Mouse (Mus musculus): ENCODE data around the gene Nr1h3. TPM values are rescaled to one million over a fixed set of nuclear protein-coding genes. Genes with fewer than 3 reads are reported as not detected.

The Nr1h3 gene
- polyA plus RNA-seq, 1 experiment from 2014 or later = 3.5 TPM

DNA sequence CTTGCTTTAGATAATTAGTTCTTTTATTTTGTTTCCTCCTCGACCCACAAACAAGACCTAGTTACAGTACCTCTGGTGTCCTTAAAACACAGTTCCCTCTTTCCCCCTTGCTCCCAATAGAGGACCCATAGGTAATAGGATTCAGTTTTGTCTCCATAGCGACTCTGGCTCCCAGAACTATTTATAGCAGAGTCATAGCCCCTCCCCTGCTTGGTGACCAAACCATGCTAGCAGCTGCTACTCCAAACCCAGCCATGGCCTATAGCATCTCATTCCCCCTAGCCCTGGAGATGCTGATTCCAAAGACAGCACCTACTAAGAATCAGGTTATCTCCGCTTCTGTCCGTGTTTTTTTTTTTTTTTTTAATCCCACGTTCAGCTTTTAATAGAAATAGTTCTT is 21.9 kb downstream of the Nr1h3 start:
- ATAC-seq (ENCODE audit: insufficient read depth, low FRiP score) = no peak
- Histone ChIP-seq H3K27ac (ENCODE audit: low read length) (no peak overlapping the region), H3K4me2 (ENCODE audit: low read depth, low read length) (no peak overlapping the region), H3K9ac (ENCODE audit: low read length) (no peak overlapping the region), H3K27me3 (ENCODE audit: control insufficient read depth, insufficient read depth, low read length) (no peaks in the 10 kb centered on the region), H3K36me3 (ENCODE audit: control insufficient read depth, insufficient read depth, low read length) (no peaks in the 10 kb centered on the region), H3K9me3 (replicated peaks; ENCODE audit: control insufficient read depth, low read length) (no peaks in the 10 kb centered on the region), H3K4me1 (ENCODE audit: control insufficient read depth, insufficient read depth, low read length) (peaks cover 10% of the 10 kb centered on the region; the same call in 1 of the 2 replicates), H3K4me3 (replicated peaks; ENCODE audit: low read length) (no peak overlapping the region)
- 68% methylated on average over 5 of the region's 5 CpGs for WGBS

DNA sequence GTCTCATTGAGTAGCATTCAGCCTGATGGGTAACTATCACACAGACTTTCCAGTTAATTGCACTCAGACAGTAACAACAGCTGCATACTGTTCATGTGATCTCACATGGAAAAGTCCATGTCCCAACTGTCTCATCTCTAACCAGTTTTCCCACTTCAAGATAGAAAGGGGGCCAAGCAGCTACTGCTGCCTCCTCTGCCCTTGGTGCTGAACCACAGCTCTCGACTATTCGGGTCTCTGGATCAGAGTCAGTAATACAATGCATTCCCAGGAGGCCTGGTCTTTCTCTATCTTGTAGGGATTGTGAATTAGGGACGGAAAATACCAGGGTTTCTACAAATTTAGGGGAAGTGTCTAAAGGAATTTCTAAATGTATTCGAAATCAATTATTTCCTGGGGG is 22.8 kb downstream of the Nr1h3 start:
- no peak for ATAC-seq (ENCODE audit: insufficient read depth, low FRiP score)
- H3K4me2 ChIP-seq (ENCODE audit: low read depth, low read length) = no peak overlapping the region
- 47% methylated on average over 4 of the region's 4 CpGs for WGBS

DNA sequence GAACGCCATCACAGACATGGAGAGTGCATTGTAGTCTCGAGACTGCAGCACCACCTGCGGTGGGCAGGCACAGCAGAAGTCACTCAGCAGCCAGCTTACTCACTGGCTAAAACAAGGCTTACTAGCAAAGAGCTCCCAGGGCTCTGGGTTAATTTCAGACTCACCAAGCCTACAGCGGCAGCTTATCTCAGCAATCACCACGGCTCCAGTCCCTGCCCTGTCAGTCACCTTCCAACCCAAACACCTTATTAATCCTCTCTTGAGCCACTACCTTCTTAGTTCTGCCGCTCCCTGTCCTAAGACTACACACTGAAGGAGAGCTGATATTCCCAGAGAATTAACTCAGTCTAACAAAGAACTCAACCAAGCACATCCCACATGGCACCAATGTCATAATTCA is 26.4 kb downstream of the Nr1h3 start:
- no peak overlapping the region for H3K9ac ChIP-seq (ENCODE audit: low read length)
- no peak overlapping the region for H3K4me3 ChIP-seq (replicated peaks; ENCODE audit: low read length)
- H3K36me3 ChIP-seq (ENCODE audit: control insufficient read depth, insufficient read depth, low read length) = no peaks in the 10 kb centered on the region
- no peak overlapping the region for H3K27ac ChIP-seq (ENCODE audit: low read length)
- 68% methylated on average over 6 of the region's 6 CpGs for WGBS
- no peak overlapping the region for H3K4me2 ChIP-seq (ENCODE audit: low read depth, low read length)
- H3K27me3 ChIP-seq (ENCODE audit: control insufficient read depth, insufficient read depth, low read length) = no peaks in the 10 kb centered on the region
- H3K4me1 ChIP-seq (ENCODE audit: control insufficient read depth, insufficient read depth, low read length) = no peaks in the 10 kb centered on the region
- ATAC-seq (ENCODE audit: insufficient read depth, low FRiP score) = peak; percentile 58; the same call in 1 of the 2 replicates
- no peaks in the 10 kb centered on the region for H3K9me3 ChIP-seq (replicated peaks; ENCODE audit: control insufficient read depth, low read length)

More for the DNA sequence above, 22.8 kb downstream of the Nr1h3 start:
- Histone ChIP-seq H3K36me3 (ENCODE audit: control insufficient read depth, insufficient read depth, low read length) (no peaks in the 10 kb centered on the region), H3K4me1 (ENCODE audit: control insufficient read depth, insufficient read depth, low read length) (peaks cover 10% of the 10 kb centered on the region; the same call in 1 of the 2 replicates), H3K9me3 (replicated peaks; ENCODE audit: control insufficient read depth, low read length) (no peaks in the 10 kb centered on the region), H3K4me3 (replicated peaks; ENCODE audit: low read length) (no peak overlapping the region), H3K9ac (ENCODE audit: low read length) (no peak overlapping the region), H3K27ac (ENCODE audit: low read length) (no peak overlapping the region), H3K27me3 (ENCODE audit: control insufficient read depth, insufficient read depth, low read length) (no peaks in the 10 kb centered on the region)

DNA sequence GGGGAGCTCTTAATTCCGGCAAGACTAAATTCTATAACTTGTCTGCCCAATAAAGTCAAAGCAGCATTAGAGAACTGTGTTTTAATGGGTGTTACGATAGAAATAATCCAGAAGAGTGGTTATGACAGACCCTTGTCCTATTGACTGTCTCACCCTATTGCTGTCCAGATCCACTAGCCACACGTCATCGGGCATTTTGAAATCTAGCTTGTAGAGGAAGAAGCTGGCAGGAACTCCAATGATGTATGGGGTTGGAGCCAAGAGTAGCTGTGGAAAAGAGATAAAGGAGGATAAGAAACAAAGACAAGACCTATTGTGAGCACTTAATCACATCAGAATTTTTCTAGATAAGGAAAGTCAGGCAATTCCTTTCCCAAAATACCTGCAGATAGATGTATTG is 27.1 kb downstream of the Nr1h3 start:
- no peaks in the 10 kb centered on the region for H3K27me3 ChIP-seq (ENCODE audit: control insufficient read depth, insufficient read depth, low read length)
- H3K4me3 ChIP-seq (replicated peaks; ENCODE audit: low read length) = no peak overlapping the region
- no peak overlapping the region for H3K9ac ChIP-seq (ENCODE audit: low read length)
- H3K4me1 ChIP-seq (ENCODE audit: control insufficient read depth, insufficient read depth, low read length) = no peaks in the 10 kb centered on the region
- no peak for ATAC-seq (ENCODE audit: insufficient read depth, low FRiP score)
- H3K9me3 ChIP-seq (replicated peaks; ENCODE audit: control insufficient read depth, low read length) = no peaks in the 10 kb centered on the region
- WGBS = 90% methylated on average over 4 of the region's 4 CpGs
- no peaks in the 10 kb centered on the region for H3K36me3 ChIP-seq (ENCODE audit: control insufficient read depth, insufficient read depth, low read length)
- H3K4me2 ChIP-seq (ENCODE audit: low read depth, low read length) = no peak overlapping the region
- H3K27ac ChIP-seq (ENCODE audit: low read length) = no peak overlapping the region

GRCm38 (mm10) chr2:91169587-91170322 is 32.9 kb downstream of the Nr1h3 start:
- 81% methylated on average over 25 of the region's 25 CpGs for WGBS
- H3K36me3 ChIP-seq (ENCODE audit: control insufficient read depth, insufficient read depth, low read length) = 0 out of 2 replicates have a peak, but pooled peaks cover 8% of the 10 kb centered on the region
- ATAC-seq (ENCODE audit: insufficient read depth, low FRiP score) = no peak
- H3K4me2 ChIP-seq (ENCODE audit: low read depth, low read length) = no peak overlapping the region
- H3K9ac ChIP-seq (ENCODE audit: low read length) = no peak overlapping the region
- no peaks in the 10 kb centered on the region for H3K27me3 ChIP-seq (ENCODE audit: control insufficient read depth, insufficient read depth, low read length)
- no peaks in the 10 kb centered on the region for H3K4me1 ChIP-seq (ENCODE audit: control insufficient read depth, insufficient read depth, low read length)
- no peaks in the 10 kb centered on the region for H3K9me3 ChIP-seq (replicated peaks; ENCODE audit: control insufficient read depth, low read length)
- H3K4me3 ChIP-seq (replicated peaks; ENCODE audit: low read length) = no peak overlapping the region
- H3K27ac ChIP-seq (ENCODE audit: low read length) = no peak overlapping the region

- WGBS = 60% methylated on average over 4 of the region's 4 CpGs
- Histone ChIP-seq H3K9me3 (replicated peaks; ENCODE audit: control insufficient read depth, low read length) (no peaks in the 10 kb centered on the region), H3K4me1 (ENCODE audit: control insufficient read depth, insufficient read depth, low read length) (no peaks in the 10 kb centered on the region), H3K9ac (ENCODE audit: low read length) (no peak overlapping the region), H3K27ac (ENCODE audit: low read length) (no peak overlapping the region), H3K4me3 (replicated peaks; ENCODE audit: low read length) (no peak overlapping the region), H3K36me3 (ENCODE audit: control insufficient read depth, insufficient read depth, low read length) (0 out of 2 replicates have a peak, but pooled peaks cover 8% of the 10 kb centered on the region), H3K27me3 (ENCODE audit: control insufficient read depth, insufficient read depth, low read length) (no peaks in the 10 kb centered on the region), H3K4me2 (ENCODE audit: low read depth, low read length) (no peak overlapping the region)
- ATAC-seq (ENCODE audit: insufficient read depth, low FRiP score) = 0 out of 2 replicates have a peak, but pooled peaks have one; percentile 17
Measured at GRCm38 (mm10) chr2:91167629-91168028, 35.0 kb downstream of the Nr1h3 start.

DNA sequence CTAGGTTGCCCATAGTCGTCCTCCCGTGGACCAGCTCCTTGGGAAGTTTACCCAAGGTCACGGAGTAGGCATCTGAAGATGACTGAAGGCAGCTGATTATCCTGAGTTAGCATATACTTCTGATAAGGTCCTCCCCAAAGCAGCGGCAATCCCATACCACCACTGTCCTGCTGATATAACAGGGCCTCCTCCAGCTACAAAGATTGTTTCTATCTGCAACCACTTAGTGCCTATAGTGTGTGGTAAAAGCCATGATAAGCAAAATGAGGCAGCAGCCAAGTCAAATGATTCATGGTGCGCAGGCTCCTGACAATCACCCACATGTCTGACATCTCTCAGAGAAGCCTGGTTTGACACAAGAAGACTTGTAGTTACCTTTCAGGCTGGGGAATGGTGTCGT is 37.6 kb downstream of the Nr1h3 start:
- Histone ChIP-seq H3K4me1 (ENCODE audit: control insufficient read depth, insufficient read depth, low read length) (no peaks in the 10 kb centered on the region), H3K27ac (ENCODE audit: low read length) (no peak overlapping the region), H3K36me3 (ENCODE audit: control insufficient read depth, insufficient read depth, low read length) (0 out of 2 replicates have a peak, but pooled peaks cover 8% of the 10 kb centered on the region), H3K9ac (ENCODE audit: low read length) (no peak overlapping the region), H3K27me3 (ENCODE audit: control insufficient read depth, insufficient read depth, low read length) (no peaks in the 10 kb centered on the region), H3K4me3 (replicated peaks; ENCODE audit: low read length) (no peak overlapping the region), H3K4me2 (ENCODE audit: low read depth, low read length) (no peak overlapping the region), H3K9me3 (replicated peaks; ENCODE audit: control insufficient read depth, low read length) (no peaks in the 10 kb centered on the region)
- 81% methylated on average over 6 of the region's 6 CpGs for WGBS
- no peak for ATAC-seq (ENCODE audit: insufficient read depth, low FRiP score)

GRCm38 (mm10) chr2:91163532-91163931 is 39.1 kb downstream of the Nr1h3 start:
- ATAC-seq (ENCODE audit: insufficient read depth, low FRiP score) = no peak
- H3K27ac ChIP-seq (ENCODE audit: low read length) = no peak overlapping the region
- H3K27me3 ChIP-seq (ENCODE audit: control insufficient read depth, insufficient read depth, low read length) = no peaks in the 10 kb centered on the region
- H3K4me2 ChIP-seq (ENCODE audit: low read depth, low read length) = no peak overlapping the region
- 82% methylated on average over 5 of the region's 5 CpGs for WGBS
- no peaks in the 10 kb centered on the region for H3K9me3 ChIP-seq (replicated peaks; ENCODE audit: control insufficient read depth, low read length)
- no peak overlapping the region for H3K4me3 ChIP-seq (replicated peaks; ENCODE audit: low read length)
- H3K36me3 ChIP-seq (ENCODE audit: control insufficient read depth, insufficient read depth, low read length) = 0 out of 2 replicates have a peak, but pooled peaks cover 8% of the 10 kb centered on the region
- no peak overlapping the region for H3K9ac ChIP-seq (ENCODE audit: low read length)
- H3K4me1 ChIP-seq (ENCODE audit: control insufficient read depth, insufficient read depth, low read length) = no peaks in the 10 kb centered on the region

DNA sequence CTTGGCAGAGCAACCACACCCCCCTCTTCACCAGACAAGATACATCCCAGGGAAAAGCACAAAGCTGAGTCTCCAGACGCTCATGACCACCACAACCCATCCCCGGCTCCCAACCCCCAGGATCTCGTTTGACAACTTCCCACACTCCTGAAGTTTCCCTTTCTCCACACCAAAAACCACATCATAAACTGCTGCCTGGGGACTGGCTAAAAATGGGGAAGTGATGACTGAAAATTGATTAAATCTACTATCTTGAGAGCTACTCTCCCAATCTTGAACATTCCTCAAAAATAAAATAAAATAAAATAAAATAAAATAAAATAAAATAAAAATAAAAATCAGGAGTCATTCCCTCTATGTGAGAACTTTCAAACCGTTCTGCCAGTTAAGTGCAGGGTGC is 39.7 kb downstream of the Nr1h3 start:
- 83% methylated on average over 4 of the region's 4 CpGs for WGBS
- H3K27me3 ChIP-seq (ENCODE audit: control insufficient read depth, insufficient read depth, low read length) = no peaks in the 10 kb centered on the region
- no peaks in the 10 kb centered on the region for H3K4me1 ChIP-seq (ENCODE audit: control insufficient read depth, insufficient read depth, low read length)
- H3K36me3 ChIP-seq (ENCODE audit: control insufficient read depth, insufficient read depth, low read length) = 0 out of 2 replicates have a peak, but pooled peaks cover 8% of the 10 kb centered on the region
- H3K27ac ChIP-seq (ENCODE audit: low read length) = no peak overlapping the region
- no peak overlapping the region for H3K4me2 ChIP-seq (ENCODE audit: low read depth, low read length)
- no peak for ATAC-seq (ENCODE audit: insufficient read depth, low FRiP score)
- H3K9me3 ChIP-seq (replicated peaks; ENCODE audit: control insufficient read depth, low read length) = no peaks in the 10 kb centered on the region
- H3K9ac ChIP-seq (ENCODE audit: low read length) = no peak overlapping the region
- no peak overlapping the region for H3K4me3 ChIP-seq (replicated peaks; ENCODE audit: low read length)

All from stomach, embryonic 16.5 days (tissue).